Mouse (Mus musculus) embryonic facial prominence, embryonic 15.5 days (tissue): Measurements from ENCODE around the gene Limch1. TPM values are rescaled to one million over a fixed set of nuclear protein-coding genes. Genes with fewer than 3 reads are reported as not detected.

Experiments used
- ATAC-seq: fragments of 200-750 bp; cut with Nextera tagmentation; 2 replicates; pipeline ENCODE4 v1.8.0; 2017; ENCODE audit warnings: low read depth, moderate TSS enrichment; ENCODE audit not compliant: insufficient number of reproducible peaks, low FRiP score, low TSS enrichment
- H3K27ac ChIP-seq: fragments of 300-500 bp; sonication (generic); replicated peaks from 2 replicates; pipeline ENCODE4 v1.5.1; 2015; ENCODE audit warnings: mild to moderate bottlenecking, inconsistent platforms
- H3K27me3 ChIP-seq: fragments of 300-500 bp; sonication (generic); 2 replicates; pipeline ENCODE4 v1.6.1; 2015; ENCODE audit warnings: inconsistent platforms
- H3K36me3 ChIP-seq: fragments of 300-500 bp; sonication (generic); 2 replicates; pipeline ENCODE4 v1.6.1; 2015; ENCODE audit warnings: mild to moderate bottlenecking, inconsistent platforms
- H3K4me1 ChIP-seq: fragments of 300-500 bp; sonication (generic); 2 replicates; pipeline ENCODE4 v1.6.1; 2015; ENCODE audit warnings: inconsistent platforms
- H3K4me2 ChIP-seq: fragments of 300-500 bp; sonication (generic); replicated peaks from 2 replicates; pipeline ENCODE4 v1.6.1; 2015; ENCODE audit warnings: mild to moderate bottlenecking, inconsistent platforms
- H3K4me3 ChIP-seq: fragments of 300-500 bp; sonication (generic); replicated peaks from 2 replicates; pipeline ENCODE4 v1.5.1; 2015; ENCODE audit warnings: mild to moderate bottlenecking, inconsistent platforms
- H3K9ac ChIP-seq: fragments of 300-500 bp; sonication (generic); 2 replicates; pipeline ENCODE4 v1.6.1; 2015; ENCODE audit warnings: inconsistent platforms
- H3K9me3 ChIP-seq: fragments of 300-500 bp; sonication (generic); replicated peaks from 2 replicates; pipeline ENCODE4 v1.6.1; 2016; ENCODE audit warnings: inconsistent platforms
- WGBS: fragments of 180-500 bp; shearing (Covaris S2); methylation state at CpG from one replicate; pipeline ENCODE4 v1.1.7; 2015; 5-methylcytosine and 5-hydroxymethylcytosine counted together
- polyA plus RNA-seq: library from polyadenylated mRNA; unstranded; fragments of >200 nt; fragmentation: Nextera tagmentation; extraction: Ambion mirVana; gene quantifications from 2 replicates; pipeline ENCODE4 v1.2.1, GENCODE M21; 2015

Limch1 gene
- polyA plus RNA-seq, 1 experiment from 2014 or later, result 85.9 TPM

GRCm38 (mm10) chr5:66958118-66958517, 212.5 kb downstream of the Limch1 start:
- no peak for ATAC-seq

GRCm38 (mm10) chr5:66959968-66960367, 214.3 kb downstream of the Limch1 start:
- Histone ChIP-seq H3K4me1 (peaks cover 9% of the 10 kb centered on the region; the same call in 1 of the 2 replicates), H3K27ac (peak overlapping the region; percentile 34; the same call in 1 of the 2 replicates), H3K4me2 (no peak overlapping the region), H3K9me3 (no peaks in the 10 kb centered on the region), H3K36me3 (no peaks in the 10 kb centered on the region), H3K4me3 (no peak overlapping the region), H3K27me3 (no peaks in the 10 kb centered on the region), H3K9ac (no peak overlapping the region)
- WGBS, result 61% methylated on average over 8 of the region's 8 CpGs
- ATAC-seq, result no peak

More at GRCm38 (mm10) chr5:66958118-66958517, 212.5 kb downstream of the Limch1 start:
- Histone ChIP-seq H3K4me3 (no peak overlapping the region), H3K9me3 (no peaks in the 10 kb centered on the region), H3K27ac (peak overlapping the region; percentile 40; the same call in 1 of the 2 replicates), H3K9ac (no peak overlapping the region), H3K4me2 (no peak overlapping the region), H3K27me3 (no peaks in the 10 kb centered on the region), H3K4me1 (peaks cover 9% of the 10 kb centered on the region; the same call in 1 of the 2 replicates), H3K36me3 (no peaks in the 10 kb centered on the region; the same call in 1 of the 2 replicates)
- WGBS, result 42% methylated on average over 8 of the region's 8 CpGs

GRCm38 (mm10) chr5:66965442-66965841, 219.8 kb downstream of the Limch1 start:
- H3K4me1 ChIP-seq, result peaks cover 37% of the 10 kb centered on the region
- no peak overlapping the region for H3K4me3 ChIP-seq
- 56% methylated on average over 6 of the region's 6 CpGs for WGBS
- no peaks in the 10 kb centered on the region for H3K36me3 ChIP-seq
- H3K9ac ChIP-seq, result no peak overlapping the region
- no peak for ATAC-seq
- H3K27ac ChIP-seq, result no peak overlapping the region
- no peaks in the 10 kb centered on the region for H3K9me3 ChIP-seq
- H3K4me2 ChIP-seq, result no peak overlapping the region
- no peaks in the 10 kb centered on the region for H3K27me3 ChIP-seq

GRCm38 (mm10) chr5:66967147-66967546, 221.5 kb downstream of the Limch1 start:
- Histone ChIP-seq H3K36me3 (no peaks in the 10 kb centered on the region), H3K9ac (no peak overlapping the region), H3K4me1 (peaks cover 41% of the 10 kb centered on the region), H3K9me3 (no peaks in the 10 kb centered on the region), H3K4me2 (no peak overlapping the region), H3K27ac (peak overlapping the region; percentile 91), H3K4me3 (no peak overlapping the region), H3K27me3 (no peaks in the 10 kb centered on the region)
- 32% methylated on average over 2 of the region's 2 CpGs for WGBS
- ATAC-seq, result no peak

GRCm38 (mm10) chr5:66967646-66968045, 222.0 kb downstream of the Limch1 start:
- Histone ChIP-seq H3K9ac (no peak overlapping the region), H3K36me3 (no peaks in the 10 kb centered on the region), H3K27me3 (no peaks in the 10 kb centered on the region), H3K4me2 (peak overlapping the region; percentile 53), H3K4me1 (peaks cover 42% of the 10 kb centered on the region), H3K27ac (peak overlapping the region; percentile 91), H3K4me3 (peak overlapping the region; percentile 41), H3K9me3 (no peaks in the 10 kb centered on the region)
- no peak for ATAC-seq
- 6% methylated on average over 4 of the region's 4 CpGs for WGBS

GRCm38 (mm10) chr5:66968059-66968833, 222.6 kb downstream of the Limch1 start:
- peak; percentile 80 for ATAC-seq
- Histone ChIP-seq H3K4me3 (peak overlapping the region; percentile 41), H3K27me3 (no peaks in the 10 kb centered on the region), H3K27ac (peak overlapping the region; percentile 91), H3K4me2 (peak overlapping the region; percentile 53), H3K4me1 (peaks cover 42% of the 10 kb centered on the region), H3K9ac (no peak overlapping the region), H3K9me3 (no peaks in the 10 kb centered on the region), H3K36me3 (no peaks in the 10 kb centered on the region)
- 2% methylated on average over 23 of the region's 23 CpGs for WGBS

GRCm38 (mm10) chr5:66968925-66969711, 223.5 kb downstream of the Limch1 start:
- WGBS, result 18% methylated on average over 19 of the region's 19 CpGs
- H3K4me1 ChIP-seq, result peaks cover 42% of the 10 kb centered on the region
- peak; percentile 37; the same call in 1 of the 2 replicates for ATAC-seq
- H3K4me3 ChIP-seq, result peak overlapping the region; percentile 41
- H3K27me3 ChIP-seq, result no peaks in the 10 kb centered on the region
- peak overlapping the region; percentile 53 for H3K4me2 ChIP-seq
- no peak overlapping the region; the same call in 1 of the 2 replicates for H3K9ac ChIP-seq
- 0 out of 2 replicates have a peak, but pooled peaks cover under 1% of the 10 kb centered on the region for H3K36me3 ChIP-seq
- H3K27ac ChIP-seq, result peak overlapping the region; percentile 91
- no peaks in the 10 kb centered on the region for H3K9me3 ChIP-seq

- H3K9me3 ChIP-seq, result no peaks in the 10 kb centered on the region
- no peaks in the 10 kb centered on the region for H3K27me3 ChIP-seq
- no peak overlapping the region for H3K27ac ChIP-seq
- H3K9ac ChIP-seq, result no peak overlapping the region
- H3K4me2 ChIP-seq, result no peak overlapping the region
- no peak for ATAC-seq
- 83% methylated on average over 8 of the region's 8 CpGs for WGBS
- peaks cover 19% of the 10 kb centered on the region for H3K4me1 ChIP-seq
- H3K4me3 ChIP-seq, result no peak overlapping the region
- peaks cover 19% of the 10 kb centered on the region for H3K36me3 ChIP-seq
These were observed 230.0 kb downstream of the Limch1 start for GRCm38 (mm10) chr5:66975621-66976020.

GRCm38 (mm10) chr5:66979332-66980218, 233.9 kb downstream of the Limch1 start:
- Histone ChIP-seq H3K4me3 (no peak overlapping the region), H3K27ac (peak overlapping the region; percentile 86), H3K9ac (no peak overlapping the region), H3K36me3 (peaks cover 17% of the 10 kb centered on the region), H3K27me3 (no peaks in the 10 kb centered on the region), H3K9me3 (no peaks in the 10 kb centered on the region), H3K4me1 (peaks cover 15% of the 10 kb centered on the region), H3K4me2 (peak overlapping the region; percentile 27)
- ATAC-seq, result peak; percentile 87
- WGBS, result 26% methylated on average over 19 of the region's 19 CpGs

GRCm38 (mm10) chr5:66980862-66981261, 235.2 kb downstream of the Limch1 start:
- H3K4me3 ChIP-seq, result no peak overlapping the region
- H3K9ac ChIP-seq, result no peak overlapping the region
- H3K36me3 ChIP-seq, result peaks cover 8% of the 10 kb centered on the region; the same call in 1 of the 2 replicates
- peaks cover 15% of the 10 kb centered on the region for H3K4me1 ChIP-seq
- H3K9me3 ChIP-seq, result no peaks in the 10 kb centered on the region
- H3K27ac ChIP-seq, result no peak overlapping the region
- WGBS, result 64% methylated on average over 4 of the region's 4 CpGs
- ATAC-seq, result no peak
- no peaks in the 10 kb centered on the region for H3K27me3 ChIP-seq
- H3K4me2 ChIP-seq, result no peak overlapping the region
